Mouse (Mus musculus) MEL (cell line): ENCODE measurements at regions not wholly inside any gene's neighbourhood (a gene's known extent, or its start where the extent isn't known, plus 50 kb on each side); places are given as distances from the start of the nearest gene placed in this dataset.

ENCODE experiments used
- DNase-seq: peaks from one replicate; pipeline ENCODE4 v3.0.0; 2011; ENCODE audit warnings: low read depth, low spot score
- H3K27ac ChIP-seq: 2 replicates; pipeline ENCODE4 v1.5.1; 2012; ENCODE audit warnings: low read depth, mild to moderate bottlenecking, control low read depth, low read length, moderate library complexity; ENCODE audit not compliant: control insufficient read depth
- H3K27me3 ChIP-seq, 2 experiments: fragments of 150-350 bp in 1 of 2; sonication (generic) in 1 of 2; 2 replicates each; pipeline ENCODE4 v1.6.1; 2012; ENCODE audit warnings: low read length in 2 of 2, mild to moderate bottlenecking in 2 of 2, improper control_type of control experiment in 1 of 2, moderate library complexity in 1 of 2; ENCODE audit not compliant: insufficient read depth in 2 of 2, control insufficient read depth in 1 of 2
- H3K36me3 ChIP-seq, 2 experiments: 2 replicates each; pipeline ENCODE4 v1.6.1; 2012 to 2014; ENCODE audit warnings: low read length in 2 of 2, improper control_type of control experiment in 1 of 2, inconsistent platforms in 1 of 2, mild to moderate bottlenecking in 1 of 2; ENCODE audit not compliant: insufficient read depth in 2 of 2, control insufficient read depth in 1 of 2
- H3K4me1 ChIP-seq, 2 experiments: fragments of 150-350 bp in 1 of 2; sonication (generic) in 1 of 2; 2 replicates each; pipeline ENCODE4 v1.6.1; 2012; ENCODE audit warnings: low read length in 2 of 2, improper control_type of control experiment in 1 of 2, mild to moderate bottlenecking in 1 of 2; ENCODE audit not compliant: insufficient read depth in 2 of 2, control insufficient read depth in 1 of 2
- H3K4me3 ChIP-seq, 2 experiments: fragments of 150-350 bp in 1 of 2; sonication (generic) in 1 of 2; 2 replicates each; pipeline ENCODE4 v1.5.1; 2012; ENCODE audit warnings: low read depth in 2 of 2, low read length in 2 of 2, mild to moderate bottlenecking in 2 of 2, moderate library complexity in 2 of 2, control low read depth in 1 of 2, improper control_type of control experiment in 1 of 2; ENCODE audit not compliant: control insufficient read depth in 1 of 2, insufficient read depth in 1 of 2
- H3K79me2 ChIP-seq: 2 replicates; pipeline ENCODE4 v1.6.1; 2012; ENCODE audit warnings: mild to moderate bottlenecking, low read length, moderate library complexity; ENCODE audit not compliant: control insufficient read depth, poor library complexity, insufficient read depth
- H3K9ac ChIP-seq: 2 replicates; pipeline ENCODE4 v1.6.1; 2012; ENCODE audit warnings: low read depth, mild to moderate bottlenecking, control low read depth, low read length, moderate library complexity; ENCODE audit not compliant: control insufficient read depth, poor library complexity, severe bottlenecking
- H3K9me3 ChIP-seq: fragments of 150-350 bp; sonication (generic); replicated peaks from 2 replicates; pipeline ENCODE4 v1.6.1; 2012; ENCODE audit warnings: mild to moderate bottlenecking, low read length, improper control_type of control experiment, moderate library complexity; ENCODE audit not compliant: insufficient read depth
- CHD2 ChIP-seq: IDR thresholded peaks from 2 replicates; pipeline ENCODE4 v1.6.1; 2011; ENCODE audit warnings: low read length, improper control_type of control experiment
- ELF1 ChIP-seq: IDR thresholded peaks from 2 replicates; pipeline ENCODE4 v1.6.1; 2014; ENCODE audit warnings: low read depth, mild to moderate bottlenecking, inconsistent platforms, low read length, improper control_type of control experiment, moderate library complexity
- ETS1 ChIP-seq: IDR thresholded peaks from 2 replicates; pipeline ENCODE4 v1.6.1; 2012; ENCODE audit warnings: low read depth, mild to moderate bottlenecking, inconsistent platforms, low read length, improper control_type of control experiment, moderate library complexity
- GABPA ChIP-seq: IDR thresholded peaks from 2 replicates; pipeline ENCODE4 v1.6.1; 2012; ENCODE audit warnings: low read depth, mild to moderate bottlenecking, inconsistent platforms, low read length, improper control_type of control experiment, moderate library complexity
- HCFC1 ChIP-seq: IDR thresholded peaks from 2 replicates; pipeline ENCODE4 v1.6.1; 2012; ENCODE audit warnings: low read depth, mild to moderate bottlenecking, inconsistent platforms, low read length, improper control_type of control experiment, moderate library complexity
- KAT2A ChIP-seq: conservative IDR thresholded peaks from 2 replicates; pipeline ENCODE4 v1.6.1; 2012; ENCODE audit warnings: low read depth, low read length, improper control_type of control experiment, inconsistent platforms
- MAFK ChIP-seq: IDR thresholded peaks from 2 replicates; pipeline ENCODE4 v1.6.1; 2011; ENCODE audit warnings: low read depth, mild to moderate bottlenecking, low read length, improper control_type of control experiment, borderline replicate concordance
- MAX ChIP-seq: IDR thresholded peaks from 2 replicates; pipeline ENCODE4 v1.6.1; 2011; ENCODE audit warnings: low read length, improper control_type of control experiment
- MYB ChIP-seq: IDR thresholded peaks from 2 replicates; pipeline ENCODE4 v1.6.1; 2011; ENCODE audit warnings: mild to moderate bottlenecking, low read depth, low read length, improper control_type of control experiment
- NELFE ChIP-seq: IDR thresholded peaks from 2 replicates; pipeline ENCODE4 v1.6.1; 2011; ENCODE audit warnings: low read depth, low read length, improper control_type of control experiment
- NRF1 ChIP-seq: IDR thresholded peaks from 2 replicates; pipeline ENCODE4 v1.6.1; 2014; ENCODE audit warnings: low read depth, mild to moderate bottlenecking, inconsistent platforms, low read length, improper control_type of control experiment, moderate library complexity; ENCODE audit not compliant: poor library complexity, insufficient read depth, severe bottlenecking
- POLR2A ChIP-seq, 2 experiments: IDR thresholded peaks; 2 replicates each; pipeline ENCODE4 v1.6.1; 2011 to 2012; ENCODE audit warnings: low read length in 2 of 2, mild to moderate bottlenecking in 2 of 2, control low read depth in 1 of 2, improper control_type of control experiment in 1 of 2, low read depth in 1 of 2, moderate library complexity in 1 of 2; ENCODE audit not compliant: control insufficient read depth in 1 of 2, insufficient read depth in 1 of 2, poor library complexity in 1 of 2
- POLR2AphosphoS2 ChIP-seq: IDR thresholded peaks from 2 replicates; pipeline ENCODE4 v1.6.1; 2011; ENCODE audit warnings: low read length, improper control_type of control experiment
- RAD21 ChIP-seq: IDR thresholded peaks from 2 replicates; pipeline ENCODE4 v1.6.1; 2011; ENCODE audit warnings: mild to moderate bottlenecking, low read depth, low read length, improper control_type of control experiment
- SMC3 ChIP-seq: IDR thresholded peaks from 2 replicates; pipeline ENCODE4 v1.6.1; 2011; ENCODE audit warnings: low read depth, low read length, improper control_type of control experiment
- TAL1 ChIP-seq: IDR thresholded peaks from 2 replicates; pipeline ENCODE4 v1.6.1; 2012; ENCODE audit warnings: mild to moderate bottlenecking, inconsistent platforms, low read length, moderate library complexity, mixed read lengths
- TBP ChIP-seq: IDR thresholded peaks from 2 replicates; pipeline ENCODE4 v1.8.0; 2011; ENCODE audit warnings: low read depth, low read length, improper control_type of control experiment
- TCF12 ChIP-seq: IDR thresholded peaks from 2 replicates; pipeline ENCODE4 v1.6.1; 2014; ENCODE audit warnings: low read depth, mild to moderate bottlenecking, inconsistent platforms, low read length, improper control_type of control experiment, moderate library complexity
- USF2 ChIP-seq, 2 experiments: IDR thresholded peaks; 2 replicates each; pipeline ENCODE4 v1.6.1; 2011 to 2012; ENCODE audit warnings: improper control_type of control experiment in 2 of 2, low read length in 2 of 2, borderline replicate concordance in 1 of 2, inconsistent platforms in 1 of 2, low read depth in 1 of 2, mild to moderate bottlenecking in 1 of 2; ENCODE audit not compliant: insufficient read depth in 1 of 2
- ZC3H11A ChIP-seq: IDR thresholded peaks from 2 replicates; pipeline ENCODE4 v1.6.1; 2012; ENCODE audit warnings: low read depth, mild to moderate bottlenecking, inconsistent platforms, low read length, improper control_type of control experiment

DNA sequence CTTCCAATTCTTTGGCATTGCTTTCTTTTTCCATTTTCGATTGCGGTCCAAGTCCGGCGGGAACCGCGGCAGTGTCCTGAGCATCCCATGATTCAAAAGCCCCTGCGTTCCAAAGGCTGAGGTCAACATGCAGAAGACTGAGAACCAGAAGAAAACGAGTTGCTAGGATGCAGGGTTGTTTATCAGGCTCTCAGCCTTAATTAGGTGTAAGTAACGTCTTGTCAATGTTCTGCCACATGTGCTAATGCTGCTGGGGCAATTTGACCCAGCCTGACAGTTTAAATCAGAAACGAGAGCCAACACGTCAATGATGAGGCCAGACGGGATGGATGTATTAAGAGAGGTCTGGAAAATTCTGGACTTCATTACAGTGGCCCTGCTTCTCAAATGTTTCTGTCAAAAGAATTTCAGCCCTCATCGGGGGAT, 239.4 kb downstream of the Gm45692 start:
- no peak overlapping the region for H3K9ac ChIP-seq
- no peak for DNase-seq
- no peak overlapping the region for H3K4me3 ChIP-seq
- TF ChIP-seq SMC3, result no peak
- TF ChIP-seq MYB, result no peak
- TF ChIP-seq TAL1, result no peak
- no peak for TF ChIP-seq MAFK
- no peak for TF ChIP-seq CHD2
- TF ChIP-seq NELFE, result no peak
- no peak for TF ChIP-seq TCF12
- TF ChIP-seq USF2 (IDR thresholded peaks at IDR 0.05; ENCODE audit: borderline replicate concordance in 1 of 2, insufficient read depth in 1 of 2, low read depth in 1 of 2, low read length in 2 of 2), result no peak
- no peak for TF ChIP-seq ELF1
- no peak for TF ChIP-seq POLR2A (IDR thresholded peaks at IDR 0.05; ENCODE audit: control insufficient read depth in 1 of 2, insufficient read depth in 1 of 2, low read depth in 1 of 2, low read length in 2 of 2, poor library complexity in 1 of 2)
- no peak for TF ChIP-seq NRF1
- TF ChIP-seq TBP, result no peak
- no peak for TF ChIP-seq HCFC1
- no peak for TF ChIP-seq RAD21
- TF ChIP-seq KAT2A, result no peak
- TF ChIP-seq MAX, result no peak
- no peaks in the 10 kb centered on the region for H3K9me3 ChIP-seq
- H3K79me2 ChIP-seq, result no peaks in the 10 kb centered on the region
- no peaks in the 10 kb centered on the region for H3K36me3 ChIP-seq
- no peak overlapping the region for H3K27ac ChIP-seq
- no peaks in the 10 kb centered on the region for H3K27me3 ChIP-seq
- H3K4me1 ChIP-seq, result no peaks in the 10 kb centered on the region

DNA sequence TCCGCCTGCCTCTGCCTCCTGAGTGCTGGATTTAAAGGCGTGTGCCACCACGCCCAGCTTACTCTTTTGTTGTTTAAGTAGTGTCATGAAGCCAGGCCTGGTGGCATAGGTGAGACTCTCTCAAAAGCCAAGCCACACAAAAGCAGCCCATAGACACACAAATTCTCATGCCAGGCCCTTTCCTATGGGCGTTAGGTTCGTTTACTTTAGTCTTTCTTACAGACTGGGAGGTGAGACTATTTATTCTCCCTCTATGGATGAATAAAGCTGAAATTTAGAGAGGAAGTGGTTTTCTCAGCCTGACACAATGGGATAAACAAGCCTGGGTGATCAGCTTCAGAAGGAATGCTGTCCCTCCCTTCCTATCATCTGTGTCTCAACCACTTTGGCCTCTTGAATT, 243.0 kb downstream of the Gm45692 start:
- no peaks in the 10 kb centered on the region for H3K9me3 ChIP-seq
- TF ChIP-seq GABPA (no peak), ELF1 (no peak), ZC3H11A (no peak), ETS1 (no peak), POLR2AphosphoS2 (no peak)
- no peak for DNase-seq
- no peak overlapping the region for H3K27ac ChIP-seq
- H3K36me3 ChIP-seq, result no peaks in the 10 kb centered on the region
- no peak overlapping the region for H3K9ac ChIP-seq
- no peaks in the 10 kb centered on the region for H3K4me1 ChIP-seq
- H3K4me3 ChIP-seq, result no peak overlapping the region
- no peaks in the 10 kb centered on the region for H3K27me3 ChIP-seq
- no peaks in the 10 kb centered on the region for H3K79me2 ChIP-seq
